Mouse (Mus musculus) right cerebral cortex, postnatal 10 days (tissue): ENCODE results near the gene Spsb4.

Source experiments
- DNase-seq, 2 experiments: peaks; one replicate each; pipeline ENCODE4 v3.0.0; 2021; ENCODE audit warnings: low spot score in 2 of 2

Gene Spsb4

GRCm38 (mm10) chr9:96980037-96980997, 38.3 kb downstream of the Spsb4 start:
- DNase-seq: no peak

GRCm38 (mm10) chr9:96979417-96980030, 39.1 kb downstream of the Spsb4 start:
- no peak for DNase-seq

DNA sequence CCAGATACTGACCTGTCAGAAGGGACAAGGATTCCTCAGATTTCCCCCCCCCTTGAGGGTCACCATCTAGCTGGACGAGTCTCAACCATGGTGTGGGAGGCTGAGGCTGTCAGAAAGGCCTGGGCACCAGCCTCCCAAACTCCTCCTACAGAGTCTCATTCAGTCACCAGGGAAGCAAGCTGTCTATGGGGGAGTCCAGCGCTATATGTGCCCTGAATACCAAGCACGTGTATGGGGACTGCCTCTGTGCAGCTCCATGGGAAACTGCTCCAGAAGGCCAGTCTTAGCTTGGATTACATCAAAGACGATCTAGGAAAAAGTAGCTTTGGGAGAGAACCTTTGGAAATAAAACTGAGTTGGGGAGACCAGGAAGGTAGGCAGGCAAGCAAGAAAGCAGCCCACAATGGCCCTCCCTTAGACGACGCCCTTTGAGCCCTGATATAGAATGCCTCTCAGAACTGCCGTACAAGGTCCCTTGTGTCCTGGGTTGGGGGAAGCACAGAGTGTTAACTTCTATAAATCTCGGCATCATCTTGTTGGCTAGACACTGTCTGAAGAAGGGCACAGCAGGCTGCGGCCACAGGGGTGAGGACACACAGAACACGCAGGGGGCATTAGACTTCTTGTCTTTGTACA, 40.4 kb downstream of the Spsb4 start:
- peak in 1 of 2 experiments; percentile 54 for DNase-seq

DNA sequence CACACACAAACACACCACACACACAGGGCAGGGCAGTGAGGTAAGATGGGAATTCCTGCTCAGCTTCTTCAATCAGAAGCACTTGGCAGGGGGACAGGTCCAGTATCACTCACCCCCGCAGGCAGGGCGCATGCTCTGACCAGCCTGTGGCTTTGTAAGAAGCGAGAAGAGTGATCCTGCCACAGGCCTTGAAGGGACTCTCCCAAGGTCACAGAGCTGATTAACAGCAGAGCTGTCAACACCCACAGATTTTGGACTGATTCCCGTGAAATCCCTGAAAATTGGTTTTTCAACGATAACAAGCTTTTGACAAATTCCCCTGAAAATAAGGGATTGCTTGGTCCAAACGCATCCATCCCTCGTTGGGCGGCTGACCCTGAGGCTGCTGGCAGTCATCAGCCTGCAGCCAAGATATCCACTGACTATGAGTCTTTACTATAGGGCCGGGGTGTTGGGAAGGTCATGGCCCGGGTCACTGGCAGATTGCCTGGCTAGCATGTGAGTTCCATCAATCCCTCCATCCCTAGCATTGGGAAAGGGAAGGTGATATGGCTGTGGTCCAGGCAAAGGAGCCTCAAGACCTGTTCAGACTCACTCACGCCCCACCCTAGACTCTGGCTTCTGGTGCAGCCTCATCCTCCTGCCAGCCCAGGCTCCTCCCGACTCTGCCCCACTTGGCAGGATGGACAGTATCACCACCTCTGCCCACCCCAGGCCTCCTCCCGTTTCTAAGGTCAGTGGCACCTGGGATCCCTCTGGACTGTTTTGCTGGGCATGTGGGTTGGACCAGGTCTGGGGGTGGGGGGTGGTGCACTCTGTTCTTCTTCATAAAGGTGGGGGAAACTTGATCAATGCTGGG, 41.1 kb downstream of the Spsb4 start:
- DNase-seq: no peak

DNA sequence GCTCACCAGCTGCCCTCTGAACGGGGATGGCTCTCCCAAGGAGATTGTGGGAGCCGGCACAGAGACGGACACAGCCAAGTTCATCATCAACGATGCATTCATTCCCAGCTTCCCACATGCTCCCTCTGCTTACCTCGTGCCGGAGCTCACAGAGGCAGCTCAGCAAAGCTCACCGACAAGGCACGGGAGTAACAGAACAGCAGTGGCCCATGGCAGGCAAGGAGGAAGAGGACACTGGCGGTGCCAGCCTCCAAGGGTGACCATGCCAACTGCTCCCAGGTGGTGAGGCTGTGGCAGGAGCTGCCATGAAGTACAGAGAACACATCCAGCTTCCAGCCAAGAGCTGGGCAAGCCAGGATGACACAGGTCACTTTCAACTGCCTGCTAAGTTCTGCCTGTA, 45.6 kb downstream of the Spsb4 start:
- no peak for DNase-seq

DNA sequence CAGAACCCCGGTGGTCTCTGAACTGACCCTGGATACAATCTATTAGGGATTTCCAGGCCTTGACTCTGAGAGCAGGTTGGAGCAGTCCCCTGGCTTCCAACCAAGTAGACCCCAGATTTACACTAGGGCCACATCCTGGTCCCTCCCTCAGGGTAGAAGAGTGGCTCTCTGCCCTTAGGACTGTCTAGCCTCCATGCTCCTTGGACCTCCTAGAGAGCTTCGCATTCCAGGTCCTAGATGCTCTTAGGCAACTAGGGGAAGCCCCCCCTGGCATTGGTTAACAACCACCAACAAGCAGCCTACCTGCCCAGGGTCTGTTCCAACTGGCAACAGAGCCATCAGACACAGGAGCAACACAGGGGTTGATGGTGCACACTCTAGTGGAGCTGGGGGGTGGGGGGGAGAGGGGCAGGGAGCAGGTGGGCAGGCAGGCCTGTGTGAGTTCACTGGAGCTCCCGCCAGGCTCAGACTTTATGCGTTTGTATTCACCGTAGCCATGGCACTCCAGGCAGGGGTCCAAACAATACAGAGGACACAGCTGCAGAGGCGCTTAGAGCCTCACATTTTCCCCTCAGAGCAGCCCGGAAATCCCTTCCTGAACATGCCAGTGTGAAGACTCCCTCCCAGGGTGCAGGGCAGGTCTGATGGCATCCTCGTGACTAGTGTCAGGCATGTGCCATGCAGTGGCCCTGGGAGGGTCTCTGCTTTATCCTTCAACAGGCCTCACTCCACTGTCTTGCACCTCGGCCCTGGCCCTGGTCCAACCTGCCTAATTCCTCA, 46.8 kb downstream of the Spsb4 start:
- DNase-seq: peak; percentile 75 to 80

GRCm38 (mm10) chr9:96967516-96967915, 51.1 kb downstream of the Spsb4 start:
- DNase-seq: no peak

GRCm38 (mm10) chr9:96966465-96966864, 52.2 kb downstream of the Spsb4 start:
- no peak for DNase-seq

GRCm38 (mm10) chr9:96963443-96964215, 55.0 kb downstream of the Spsb4 start:
- DNase-seq: no peak

GRCm38 (mm10) chr9:96962714-96963113, 55.9 kb downstream of the Spsb4 start:
- DNase-seq: no peak

DNA sequence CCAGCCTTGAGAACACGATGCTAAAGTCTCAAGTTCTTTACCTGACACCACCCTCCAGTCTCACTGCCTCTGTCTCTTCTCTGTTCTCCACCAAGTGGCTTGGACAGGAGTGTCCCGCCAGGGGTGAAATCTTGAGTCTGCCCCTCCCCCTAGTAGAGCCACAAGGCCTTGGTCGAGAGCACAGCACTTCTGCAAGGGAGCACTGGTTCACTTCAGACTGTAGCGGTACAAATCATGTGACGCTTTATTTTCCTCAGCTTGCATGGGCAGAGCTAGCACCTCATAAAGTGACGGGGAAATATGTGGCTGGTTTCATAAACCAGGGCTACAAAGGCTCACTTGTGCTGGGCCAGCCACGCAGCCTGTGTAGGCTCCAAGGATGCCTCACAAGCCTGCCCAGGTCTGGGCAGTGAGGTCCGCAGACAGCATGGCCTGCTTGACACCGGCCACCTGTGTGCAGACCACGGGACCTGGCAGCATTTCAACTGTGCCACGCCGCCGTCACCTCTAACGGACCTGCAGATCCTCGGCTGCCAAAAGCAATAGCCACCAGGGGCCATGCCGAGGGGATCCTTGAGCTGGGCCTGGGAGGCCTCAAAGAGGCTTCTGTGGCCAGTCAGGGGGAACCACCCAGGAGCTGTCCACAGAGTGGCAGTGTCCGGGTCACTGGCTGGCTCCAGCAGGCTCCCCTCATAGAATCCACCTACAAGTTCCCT, 56.5 kb downstream of the Spsb4 start:
- no peak for DNase-seq

- peak; percentile 57 to 67 for DNase-seq
These were observed 57.6 kb downstream of the Spsb4 start for GRCm38 (mm10) chr9:96961006-96961405.

- no peak for DNase-seq
These were observed 58.4 kb downstream of the Spsb4 start for GRCm38 (mm10) chr9:96960241-96960640.

GRCm38 (mm10) chr9:96959469-96959868, 59.2 kb downstream of the Spsb4 start:
- DNase-seq: no peak

- DNase-seq: no peak
These were observed 60.5 kb downstream of the Spsb4 start for GRCm38 (mm10) chr9:96958009-96958615.

- no peak for DNase-seq
These were observed 61.3 kb downstream of the Spsb4 start for GRCm38 (mm10) chr9:96957298-96957865.

GRCm38 (mm10) chr9:96956646-96957297, 61.9 kb downstream of the Spsb4 start:
- DNase-seq: no peak
